Mouse (Mus musculus) adrenal gland, postnatal 0 days (tissue): ENCODE data around the gene Ano4. TPM values are rescaled to one million over a fixed set of nuclear protein-coding genes. Genes with fewer than 3 reads are reported as not detected.

Experiments used
- polyA plus RNA-seq: library from polyadenylated mRNA; unstranded; fragments of >200 nt; fragmentation: Nextera tagmentation; extraction: Ambion mirVana; gene quantifications from 2 replicates; pipeline ENCODE4 v1.2.1, GENCODE M21; 2015

Gene Ano4
- 0.28 and 0.69 TPM in 2 replicates for polyA plus RNA-seq

GRCm38 (mm10) chr10:89344491-89345195 lies at the start of gene Ano4:
TSS of gene Ano4 (minus strand) at chr10:89344762.

Other genes starting within 250 kb of the Ano4 start
- 3.8 and 6.3 TPM in 2 replicates for gene Gas2l3, start 99.2 kb upstream of the Ano4 start, polyA plus RNA-seq
- 9.7 and 24.3 TPM in 2 replicates for gene Nr1h4, start 188.8 kb upstream of the Ano4 start, polyA plus RNA-seq